Mouse (Mus musculus) kidney, adult 11 months (tissue): ENCODE measurements around the gene Adh1.

Experiments
- DNase-seq: peaks from one replicate; pipeline ENCODE4 v3.0.0; 2022

Gene Adh1

DNA sequence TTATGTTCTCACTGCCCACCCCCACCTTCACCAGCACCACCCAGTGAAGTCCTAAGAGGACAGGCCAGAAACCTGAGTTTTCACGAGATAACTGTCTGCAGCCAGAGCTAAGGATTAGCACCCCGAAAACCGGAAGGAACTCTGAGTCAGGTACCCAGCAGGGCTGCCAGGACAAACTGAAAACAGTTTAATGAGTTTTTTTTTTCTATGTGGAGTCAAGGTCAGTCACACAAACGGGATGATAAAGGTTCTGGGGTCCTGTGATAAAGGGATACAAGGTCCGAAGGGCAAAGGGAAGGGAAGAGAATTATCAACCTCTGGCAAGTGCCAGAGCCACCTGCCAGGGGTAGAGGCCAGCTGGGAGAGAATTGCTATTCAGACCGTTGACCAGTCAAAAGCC is 19.4 kb upstream of the Adh1 start:
- DNase-seq: peak; percentile 54

GRCm38 (mm10) chr3:138242021-138242726 is 18.6 kb upstream of the Adh1 start:
- no peak for DNase-seq

- peak; percentile 78 for DNase-seq
Observed at GRCm38 (mm10) chr3:138242933-138243332, 17.9 kb upstream of the Adh1 start.

DNA sequence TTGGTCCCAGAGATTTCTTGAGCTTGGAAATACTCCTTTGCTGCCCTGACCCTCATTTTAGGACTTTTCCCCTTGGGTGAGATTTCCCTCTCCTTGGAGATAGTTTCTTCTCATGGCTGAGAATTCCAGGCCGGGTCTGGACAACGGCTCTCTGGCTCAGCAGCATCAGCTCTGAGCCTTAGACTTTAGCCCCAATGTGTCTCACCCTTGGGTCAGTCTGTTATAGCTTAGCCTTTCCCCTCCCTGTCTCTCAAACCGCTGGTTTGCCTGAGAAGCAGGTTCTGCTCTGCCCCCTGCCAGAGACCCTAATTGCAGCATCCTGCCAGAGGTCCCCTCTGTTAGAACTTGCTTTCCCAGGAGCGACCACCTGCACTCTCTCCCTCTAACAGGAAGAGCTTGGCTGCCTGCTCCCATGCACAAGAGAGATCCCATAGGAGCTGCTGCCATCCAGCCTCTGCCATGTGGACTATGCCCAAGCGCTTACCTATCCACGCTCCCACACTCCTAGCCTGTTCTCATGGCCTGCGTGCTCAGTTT is 16.4 kb upstream of the Adh1 start:
- peak; percentile 68 for DNase-seq

DNA sequence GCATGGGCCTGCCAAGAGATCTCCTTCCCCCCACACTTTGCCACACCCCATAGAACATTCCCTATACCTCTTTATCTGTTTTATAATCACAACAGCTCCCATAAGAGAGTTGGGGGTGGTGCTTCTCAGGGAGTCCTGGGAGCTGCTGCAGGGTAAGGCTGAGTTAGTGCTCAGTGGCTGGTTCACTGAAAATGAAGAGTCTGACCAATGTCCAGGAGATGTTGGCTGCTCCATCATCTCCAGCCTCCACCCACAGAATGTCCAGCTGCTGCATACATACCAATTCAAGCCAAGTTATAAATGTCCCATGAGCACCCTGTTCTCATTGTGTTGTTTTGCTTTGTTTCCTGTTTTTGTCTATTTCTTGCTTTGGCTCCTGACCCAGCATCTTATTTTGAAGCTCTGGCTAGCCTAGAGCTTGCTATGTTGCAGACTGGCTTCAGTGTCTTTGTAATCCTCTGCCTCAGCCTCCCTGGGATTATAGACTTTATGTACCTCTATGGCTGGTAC is 14.2 kb upstream of the Adh1 start:
- no peak for DNase-seq

GRCm38 (mm10) chr3:138247241-138247640 is 13.6 kb upstream of the Adh1 start:
- no peak for DNase-seq

GRCm38 (mm10) chr3:138248011-138248410 is 12.8 kb upstream of the Adh1 start:
- peak; percentile 95 for DNase-seq

DNA sequence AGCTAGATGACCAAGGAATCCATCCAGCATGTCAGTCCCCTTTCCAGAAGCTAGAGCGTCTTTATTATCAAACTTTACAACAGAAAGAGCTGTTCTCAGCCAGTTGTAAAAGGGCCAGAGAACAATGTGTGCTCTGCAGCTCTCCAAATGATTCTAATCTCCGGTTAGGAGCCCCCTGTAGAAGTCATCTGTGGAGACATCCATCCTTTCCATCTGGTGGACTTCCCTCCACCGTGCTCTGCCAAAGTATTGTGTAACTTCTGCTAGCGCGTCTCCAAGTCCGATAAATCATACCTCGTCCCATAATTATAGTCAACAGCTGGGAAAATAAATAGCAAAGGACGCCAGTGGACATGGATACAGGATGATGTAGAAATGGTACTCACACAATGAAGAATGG is 12.0 kb upstream of the Adh1 start:
- peak; percentile 52 for DNase-seq

DNA sequence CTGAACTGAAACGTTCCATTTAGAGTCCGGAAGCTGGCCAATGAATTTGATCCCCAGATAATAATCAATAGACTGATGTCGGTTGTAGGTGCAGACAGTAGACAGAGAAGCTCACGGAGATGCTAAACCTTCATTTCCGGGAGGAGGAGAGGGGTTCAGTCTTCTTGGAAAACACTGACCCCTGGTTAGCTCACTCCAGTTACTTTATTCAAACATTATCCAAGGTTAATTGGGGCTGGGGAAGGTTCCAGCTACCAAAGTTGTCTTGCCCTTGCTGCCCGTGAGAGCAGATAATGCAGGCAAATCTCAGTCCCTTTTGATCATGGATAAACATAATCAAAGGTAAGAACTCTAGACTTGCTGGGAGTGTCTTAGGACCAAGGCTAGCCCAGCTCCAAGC is 9.6 kb upstream of the Adh1 start:
- DNase-seq: no peak

DNA sequence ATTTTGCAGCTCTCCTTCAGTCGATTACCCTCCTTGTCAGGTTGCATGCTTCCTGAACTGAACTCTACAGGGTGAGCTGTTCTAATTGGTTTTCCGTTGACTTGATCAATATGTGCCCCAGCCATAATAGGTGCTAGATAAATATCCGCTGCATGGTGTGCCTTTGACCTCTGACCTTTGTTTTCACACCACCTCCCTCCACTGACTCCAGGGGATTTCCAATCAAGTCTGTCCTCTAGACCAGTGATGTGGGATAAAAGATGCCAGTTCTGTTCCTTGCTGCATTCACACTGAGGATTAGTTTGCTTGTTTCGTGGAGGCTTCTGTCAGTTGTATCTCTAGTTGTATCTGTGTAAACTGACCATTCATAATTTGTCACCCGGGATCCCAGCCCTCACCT is 6.6 kb upstream of the Adh1 start:
- no peak for DNase-seq

- no peak for DNase-seq
Observed at GRCm38 (mm10) chr3:138255366-138255765, 5.4 kb upstream of the Adh1 start.

- DNase-seq: no peak
Observed at GRCm38 (mm10) chr3:138255780-138256550, 4.8 kb upstream of the Adh1 start.

GRCm38 (mm10) chr3:138262568-138262967 is 1.8 kb downstream of the Adh1 start:
- no peak for DNase-seq

DNA sequence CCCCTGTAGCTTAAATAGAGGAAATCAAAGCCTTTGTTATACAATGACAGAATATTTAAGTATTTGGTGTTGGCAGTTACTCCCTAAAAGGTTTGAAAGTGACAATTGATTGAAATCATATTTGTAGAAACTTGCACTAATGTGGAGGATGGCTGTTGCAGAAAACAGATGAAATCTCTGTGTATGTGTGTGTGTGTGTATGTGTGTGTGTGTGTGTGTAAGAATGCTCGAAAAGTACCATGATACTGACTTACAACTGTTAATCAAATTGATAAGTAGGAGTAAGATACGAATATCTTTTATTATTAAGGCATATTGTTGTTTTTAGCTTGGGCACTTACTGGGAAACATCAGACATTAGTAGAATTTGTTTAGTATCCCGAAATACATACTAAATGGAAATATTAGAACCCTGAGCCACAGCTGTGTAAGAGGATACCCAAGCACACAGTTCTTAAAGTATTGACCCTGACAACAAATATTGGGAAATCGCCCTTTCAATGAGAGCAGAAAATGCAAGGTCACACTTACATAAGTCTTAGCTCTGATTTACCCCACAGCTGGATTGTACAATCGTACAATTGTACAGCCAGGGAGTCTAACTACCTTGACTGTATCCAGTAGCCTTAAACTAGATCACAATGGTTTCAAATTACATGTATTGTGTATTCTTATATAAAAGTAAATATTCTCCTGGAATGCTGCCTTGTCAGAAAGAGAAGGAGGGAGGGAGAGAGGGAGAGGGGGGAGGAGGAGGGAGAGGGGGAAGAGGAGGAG is 2.6 kb downstream of the Adh1 start:
- DNase-seq: no peak

DNA sequence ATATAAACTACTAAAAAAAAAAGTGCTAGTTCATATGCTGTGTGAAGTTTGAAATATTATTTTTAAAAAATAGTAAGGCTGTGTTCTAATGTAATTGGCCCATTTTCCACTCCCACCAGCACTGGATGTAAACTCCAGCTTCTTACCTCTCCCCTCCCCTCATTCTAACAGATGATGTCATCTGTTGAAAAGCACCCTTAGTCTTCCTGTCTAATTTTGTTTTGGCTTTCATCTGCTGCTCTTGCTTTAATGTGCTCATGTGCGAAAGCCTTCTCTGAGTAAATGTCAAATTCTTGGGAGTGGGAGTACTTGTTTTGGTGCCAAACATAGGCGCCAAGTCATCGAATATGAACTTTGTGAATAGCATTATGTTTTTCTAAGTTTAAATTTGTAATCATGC is 3.9 kb downstream of the Adh1 start:
- no peak for DNase-seq

GRCm38 (mm10) chr3:138270507-138270906 is 9.7 kb downstream of the Adh1 start:
- DNase-seq: no peak

GRCm38 (mm10) chr3:138271297-138271696 is 10.5 kb downstream of the Adh1 start:
- DNase-seq: no peak

DNA sequence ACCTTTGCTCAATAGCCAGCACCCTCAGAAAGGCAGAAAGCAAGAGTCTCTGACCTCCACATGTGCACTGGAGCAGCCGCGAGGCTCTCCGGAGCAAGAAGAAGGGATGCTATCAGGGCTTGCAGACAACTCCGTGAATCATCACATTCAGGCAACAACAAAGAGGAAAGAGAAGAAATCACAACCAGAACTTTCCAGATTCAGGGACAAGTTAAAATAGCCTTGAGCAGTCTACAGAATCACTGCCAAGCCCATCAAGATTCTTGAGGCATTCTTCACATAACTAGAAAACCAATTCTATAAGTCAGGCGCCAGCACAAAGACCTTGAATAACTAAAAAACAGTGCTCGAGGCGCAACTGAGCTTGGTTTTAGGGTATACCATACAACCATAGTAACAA is 12.3 kb downstream of the Adh1 start:
- DNase-seq: no peak

DNA sequence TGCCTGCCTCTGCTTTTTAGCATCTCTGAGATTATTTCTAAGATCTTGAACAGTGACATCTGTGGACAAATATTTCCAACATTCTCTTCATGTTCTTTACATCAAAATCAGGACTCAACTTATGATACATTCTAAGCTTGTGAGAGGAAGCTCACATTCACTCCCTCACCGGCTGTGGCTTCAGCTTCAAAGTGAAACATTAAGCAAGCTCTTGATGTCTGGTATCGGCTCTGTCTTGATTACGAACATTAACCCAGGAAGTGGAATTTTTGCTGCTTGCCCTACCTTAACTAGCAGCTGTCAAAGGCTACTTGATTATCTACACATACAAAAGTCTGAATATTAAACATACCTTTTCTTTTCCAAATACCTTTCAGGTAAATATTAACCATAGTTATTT is 14.3 kb downstream of the Adh1 start:
- no peak for DNase-seq

DNA sequence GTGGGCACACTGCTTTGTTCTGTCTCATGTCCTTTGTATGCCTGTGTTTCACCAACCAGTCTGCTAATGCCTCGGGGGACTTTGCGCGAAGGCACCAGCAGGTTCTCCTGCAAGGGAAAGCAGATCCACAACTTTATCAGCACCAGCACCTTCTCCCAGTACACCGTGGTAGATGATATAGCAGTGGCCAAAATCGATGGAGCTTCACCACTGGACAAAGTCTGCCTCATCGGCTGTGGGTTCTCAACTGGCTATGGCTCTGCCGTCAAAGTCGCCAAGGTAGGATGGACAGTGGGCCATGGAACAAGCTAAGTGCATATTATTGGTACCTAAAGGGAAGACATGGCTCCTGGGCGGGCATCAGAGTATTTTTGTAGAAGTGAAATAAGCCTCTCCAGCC is 21.8 kb downstream of the Adh1 start:
- DNase-seq: no peak

DNA sequence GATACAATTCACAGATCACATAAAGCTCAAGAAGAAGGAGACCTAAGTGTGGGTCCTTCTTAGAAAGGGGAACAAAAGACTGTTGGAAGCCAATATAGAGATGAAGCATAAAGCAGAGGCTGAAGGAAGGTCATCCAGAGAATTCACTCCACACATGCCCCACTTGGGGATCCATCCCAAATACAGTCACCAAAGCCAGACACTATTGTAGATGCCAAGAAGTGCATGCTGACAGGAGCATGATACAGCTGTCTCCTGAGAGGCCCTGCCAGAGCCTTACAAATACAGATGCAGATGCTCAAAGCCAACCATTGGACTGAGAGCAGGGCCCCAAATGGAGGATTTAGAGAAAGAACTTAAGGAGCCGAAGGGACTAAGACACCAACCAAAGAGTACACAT is 23.0 kb downstream of the Adh1 start:
- DNase-seq: no peak

- DNase-seq: no peak
Observed at GRCm38 (mm10) chr3:138285986-138286385, 25.2 kb downstream of the Adh1 start.

DNA sequence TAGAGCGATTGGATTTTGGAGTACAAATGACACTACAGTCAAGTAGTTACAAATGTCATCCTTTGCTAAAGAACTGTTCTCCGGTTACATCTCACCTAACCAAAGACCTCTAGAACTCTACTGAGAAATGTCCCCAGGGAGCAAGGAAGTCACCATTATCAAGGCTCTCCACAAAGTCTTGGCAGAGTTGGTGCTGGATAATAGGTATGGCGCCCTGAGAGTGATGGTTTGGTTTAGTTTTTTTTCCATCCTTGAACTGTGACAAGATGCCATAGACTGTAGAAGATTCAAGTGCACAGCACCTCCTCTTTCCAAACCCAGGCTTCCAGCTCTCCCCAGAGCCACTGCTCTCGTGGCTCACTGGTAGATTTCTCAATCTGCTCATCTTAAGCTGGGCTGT is 26.9 kb downstream of the Adh1 start:
- DNase-seq: no peak
